Mouse (Mus musculus): ENCODE results near the gene Tmem131. TPM values are rescaled to one million over a fixed set of nuclear protein-coding genes. Genes with fewer than 3 reads are reported as not detected.

Tmem131 gene
- 23.7 and 29.4 TPM in 2 replicates for polyA plus RNA-seq (2012)

DNA sequence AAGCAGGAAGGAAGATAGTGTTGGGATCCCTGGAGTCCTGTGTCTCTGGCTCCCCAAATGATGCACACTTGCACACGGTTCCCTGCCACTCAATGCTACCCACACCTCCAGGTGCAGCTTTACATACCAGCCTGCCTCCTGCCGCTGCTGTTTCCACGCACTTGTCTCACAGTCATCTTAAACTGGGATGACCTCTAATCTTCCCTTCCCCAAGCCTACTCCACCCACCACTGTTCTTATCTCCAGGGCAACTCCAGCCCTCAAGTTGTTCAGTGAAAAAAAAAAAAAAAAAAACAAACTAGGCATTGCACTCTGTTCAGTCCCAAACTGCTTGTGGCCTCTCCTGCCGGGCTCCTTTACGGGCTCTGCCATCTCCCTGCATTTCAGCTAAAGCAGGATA, at the start of gene Tmem131:
TSS of gene Tmem131 (minus strand) at position 14 of the 400 bp plus-strand sequence.

DNA sequence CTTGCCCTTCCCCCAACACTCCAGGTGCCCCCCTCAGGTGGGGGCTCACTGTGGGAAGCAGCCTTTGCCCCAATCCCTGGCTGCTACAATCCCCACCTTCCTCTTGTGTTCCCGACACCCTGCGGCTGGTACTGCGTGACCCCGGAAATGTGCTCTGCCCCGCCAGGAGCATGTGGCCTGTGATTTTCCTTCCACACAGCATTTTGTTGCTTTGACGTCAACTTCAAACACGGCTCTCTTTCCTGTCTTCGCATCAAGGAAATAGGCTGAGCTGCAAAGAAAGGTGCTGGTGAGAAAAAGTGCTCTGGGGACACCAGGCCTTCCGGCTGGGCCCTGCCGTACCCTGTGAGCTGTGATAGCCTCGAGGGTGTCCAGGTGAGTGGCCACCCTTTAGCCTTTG, 181.9 kb downstream of the Tmem131 start, which contains the start of gene Zap70:
TSS of gene Zap70 (plus strand) at position 231 of the 400 bp plus-strand sequence.

Other genes starting within 250 kb of the Tmem131 start
- not detected in 2 replicates for gene 4933424G06Rik, start 233.5 kb downstream of the Tmem131 start, polyA plus RNA-seq (2012)
- 54.0 and 59.5 TPM in 2 replicates for gene Actr1b, start 229.2 kb downstream of the Tmem131 start, polyA plus RNA-seq (2012)
- gene Zap70, start 181.9 kb downstream of the Tmem131 start, polyA plus RNA-seq (2012): 1.4 and 1.6 TPM in 2 replicates
- gene Vwa3b, start 82.9 kb upstream of the Tmem131 start, polyA plus RNA-seq (2012): not detected in 2 replicates

All from megakaryocyte-erythroid progenitor cell, adult 5 weeks (primary cell).